Mouse (Mus musculus) cerebellum, adult 9-10 months (tissue): ENCODE measurements at regions not wholly inside any gene's neighbourhood (a gene's known extent, or its start where the extent isn't known, plus 50 kb on each side); places are given as distances from the start of the nearest gene placed in this dataset.
A peak's percentile ranks its signal among the peaks of the same experiment; 100 is the strongest.

Experiments
- DNase-seq: peaks from one replicate; pipeline ENCODE4 v3.0.0; 2022

DNA sequence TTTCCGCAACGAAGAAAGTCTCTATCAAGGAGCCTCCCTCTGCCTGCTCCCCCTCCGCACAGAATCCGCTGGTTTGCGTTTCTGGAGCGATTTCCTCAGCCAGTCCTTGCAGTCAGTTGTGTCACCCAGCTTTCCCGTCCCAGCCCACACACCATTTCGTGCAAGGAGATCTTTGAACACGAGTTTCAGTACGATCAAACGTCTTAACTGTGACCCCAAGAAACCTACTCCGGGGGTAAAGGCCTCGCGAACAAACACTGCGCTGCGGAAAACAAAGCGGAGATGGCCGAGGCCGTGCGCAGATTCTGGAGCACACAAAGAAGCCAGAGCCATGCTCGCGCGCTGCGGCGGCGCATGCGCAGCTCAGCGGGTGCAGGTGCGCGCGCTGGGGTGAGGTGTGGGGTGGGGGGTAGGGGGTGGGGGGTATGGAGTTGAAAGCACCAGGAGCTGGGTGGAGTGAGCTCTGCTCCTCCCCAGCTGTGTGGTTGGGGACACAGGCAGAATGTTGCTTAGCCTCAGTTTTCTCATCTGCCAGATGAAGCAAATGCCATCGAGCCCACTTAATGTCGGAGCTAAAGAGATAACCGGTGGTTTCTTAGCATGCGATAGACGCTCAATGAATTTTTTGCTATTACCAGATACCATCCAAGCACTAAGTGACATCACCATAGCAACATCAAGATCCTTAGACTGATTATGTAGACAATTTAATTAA is 52.8 kb upstream of the Nfe2l3 start:
- DNase-seq, result peak; percentile 70

GRCm38 (mm10) chr6:51380275-51380575 is 52.2 kb upstream of the Nfe2l3 start:
- DNase-seq, result no peak

- DNase-seq, result no peak
Measured at GRCm38 (mm10) chr6:51381465-51381864, 51.0 kb upstream of the Nfe2l3 start.
